25 mouse cellular contexts compared by ENCODE assay signal in genomic region chr7:68241205-68241604, GRCm38 (mm10). TPM values are rescaled to one million over a fixed set of nuclear protein-coding genes. Genes with fewer than 3 reads are reported as not detected.
DNase-seq lines count a peak whose midpoint lies in the region; ATAC-seq lines count a peak whose summit lies in the region.
"Had no signal": no experiment of that assay in that cellular context is flagged by ENCODE, and none has a peak within 500 bp of the region (broad histone marks: within the 10 kb centered on the region; RNA-seq: fewer than 3 reads in every experiment).

No protein-coding gene starts in this region.

- ATAC-seq in kidney, embryonic 15.5 days (replicated peaks; ENCODE audit: low FRiP score) = 0 out of 2 replicates have a peak, but pooled peaks have one; percentile 18
- ATAC-seq: CD4-positive, CD25-positive, alpha-beta regulatory T cell, adult 4 months; forebrain, embryonic 14.5 days; forebrain, postnatal 0 days; hindbrain, postnatal 0 days had no signal

- no peaks in the 10 kb centered on the region for H3K27me3 ChIP-seq in kidney, embryonic 15.5 days
- H3K27me3 ChIP-seq: embryonic facial prominence, embryonic 13.5 days; hindbrain, embryonic 12.5 days had no signal

- WGBS in kidney, embryonic 15.5 days = 83% methylated on average over 9 of the region's 9 CpGs

- no peaks in the 10 kb centered on the region for H3K9me3 ChIP-seq in kidney, embryonic 15.5 days (replicated peaks)
- H3K9me3 ChIP-seq: embryonic facial prominence, embryonic 13.5 days; forebrain, embryonic 10.5 days; hindbrain, embryonic 12.5 days had no signal

- no peak overlapping the region for H3K27ac ChIP-seq in kidney, embryonic 15.5 days
- H3K27ac ChIP-seq: embryonic facial prominence, embryonic 13.5 days; forebrain, embryonic 10.5 days; gastrocnemius, adult 2 months; hindbrain, embryonic 12.5 days; hindbrain, postnatal 0 days had no signal

- H3K4me2 ChIP-seq in kidney, embryonic 15.5 days = no peak overlapping the region
- H3K4me2 ChIP-seq: embryonic facial prominence, embryonic 13.5 days; heart, embryonic 11.5 days; hindbrain, embryonic 12.5 days had no signal

- no peak overlapping the region for H3K4me3 ChIP-seq in kidney, embryonic 15.5 days (replicated peaks)
- H3K4me3 ChIP-seq: embryonic facial prominence, embryonic 13.5 days; forebrain, embryonic 10.5 days; gastrocnemius, adult 2 months; hindbrain, embryonic 12.5 days had no signal

- H3K4me1 ChIP-seq in kidney, embryonic 15.5 days = peaks cover 13% of the 10 kb centered on the region
- H3K4me1 ChIP-seq: hindbrain, embryonic 12.5 days had no signal

- H3K36me3 ChIP-seq in kidney, embryonic 15.5 days = no peaks in the 10 kb centered on the region
- H3K36me3 ChIP-seq: embryonic facial prominence, embryonic 13.5 days; forebrain, embryonic 10.5 days had no signal

- DNase-seq in kidney, adult 11 months = peak; percentile 38
- no peak for DNase-seq in kidney, postnatal 10 days
- peak; percentile 46 to 47 for DNase-seq in kidney, adult 8-10 months
- DNase-seq in kidney, postnatal 4 days = no peak
- peak; percentile 31 to 63 for DNase-seq in kidney, postnatal 25 days
- no peak for DNase-seq in right cerebral cortex, postnatal 36 days (ENCODE audit: low spot score in 2 of 2)
- DNase-seq: adrenal gland, adult 2 months; adrenal gland, postnatal 14 days; cerebellum, adult 11 months; cerebellum, adult 2 months; cerebellum, adult 9-11 months; cerebellum, postnatal 25 days; forebrain, postnatal 0 days; gastrocnemius, adult 2 months; gastrocnemius, postnatal 14 days; heart, adult 11 months had no signal

- H3K9ac ChIP-seq in kidney, embryonic 15.5 days = no peak overlapping the region
- H3K9ac ChIP-seq: embryonic facial prominence, embryonic 13.5 days; forebrain, postnatal 0 days; hindbrain, embryonic 12.5 days had no signal

RNA-seq across cellular contexts. Expression of gene Pgpep1l, which starts 22.8 kb away (rescaled TPM):
- polyA plus RNA-seq in kidney, embryonic 15.5 days (2015; fragmentation: Nextera tagmentation; extraction: Ambion mirVana) = 0.17 TPM in 1 of 2 replicates, not detected in the other
- polyA plus RNA-seq: adrenal gland, adult 2 months; C2C12; forebrain, embryonic 10.5 days; forebrain, embryonic 14.5 days; forebrain, postnatal 0 days; heart, embryonic 11.5 days; hindbrain, embryonic 12.5 days; hindbrain, postnatal 0 days had no signal

RNA-seq across cellular contexts. Expression of gene Fam169b, which starts 32.4 kb away (rescaled TPM):
- polyA plus RNA-seq in kidney, embryonic 15.5 days (2015; fragmentation: Nextera tagmentation; extraction: Ambion mirVana) = 1.0 and 1.1 TPM in 2 replicates

Comparison
In these comparisons a context has a peak if more than half of its experiments do, and no peak if none do; other contexts are left out.
1. DNase-seq: peak in kidney, adult 11 months (single experiment), kidney, adult 8-10 months (2 of 2) and kidney, postnatal 25 days (2 of 2); none in kidney, postnatal 10 days (single experiment), kidney, postnatal 4 days (0 of 2) and right cerebral cortex, postnatal 36 days (0 of 2).